Mouse (Mus musculus) liver, embryonic 11.5 days (tissue): ENCODE results near the gene Hoxd3. TPM values are rescaled to one million over a fixed set of nuclear protein-coding genes. Genes with fewer than 3 reads are reported as not detected.
A peak's percentile ranks its signal among the peaks of the same experiment; 100 is the strongest.

ENCODE experiments used
- ATAC-seq: fragments of 200-750 bp; cut with Nextera tagmentation; replicated peaks from 2 replicates; pipeline ENCODE4 v1.8.0; 2017; ENCODE audit warnings: moderate number of reproducible peaks, mild to moderate bottlenecking, moderate TSS enrichment, moderate library complexity; ENCODE audit not compliant: low FRiP score
- DNase-seq: peaks from one replicate; pipeline ENCODE4 v3.0.0-alpha.2; 2017; ENCODE audit warnings: low spot score
- H3K27ac ChIP-seq: fragments of 300-500 bp; sonication (generic); 2 replicates; pipeline ENCODE4 v1.5.1; 2014; ENCODE audit warnings: mild to moderate bottlenecking, low read depth, low read length, control low read depth
- H3K27me3 ChIP-seq: fragments of 300-500 bp; sonication (generic); replicated peaks from 2 replicates; pipeline ENCODE4 v1.6.1; 2014; ENCODE audit warnings: low read length, mixed read lengths; ENCODE audit not compliant: control insufficient read depth, insufficient read depth
- H3K36me3 ChIP-seq: fragments of 300-500 bp; sonication (generic); 2 replicates; pipeline ENCODE4 v1.6.1; 2014; ENCODE audit warnings: mild to moderate bottlenecking, low read length, moderate library complexity, mixed read lengths; ENCODE audit not compliant: control insufficient read depth, insufficient read depth
- H3K4me1 ChIP-seq: fragments of 300-500 bp; sonication (generic); replicated peaks from 2 replicates; pipeline ENCODE4 v1.6.1; 2014; ENCODE audit warnings: low read length, mixed read lengths; ENCODE audit not compliant: control insufficient read depth, insufficient read depth
- H3K4me2 ChIP-seq: fragments of 300-500 bp; sonication (generic); 2 replicates; pipeline ENCODE4 v1.6.1; 2014; ENCODE audit warnings: mild to moderate bottlenecking, control low read depth, moderate library complexity
- H3K4me3 ChIP-seq: fragments of 300-500 bp; sonication (generic); 2 replicates; pipeline ENCODE4 v1.5.1; 2014; ENCODE audit warnings: low read depth, low read length, control low read depth
- H3K9ac ChIP-seq: fragments of 300-500 bp; sonication (generic); 2 replicates; pipeline ENCODE4 v1.6.1; 2014; ENCODE audit warnings: low read depth, low read length, control low read depth
- H3K9me3 ChIP-seq: fragments of 300-500 bp; sonication (generic); 2 replicates; pipeline ENCODE4 v1.6.1; 2016; ENCODE audit warnings: low read length, inconsistent platforms, mixed read lengths; ENCODE audit not compliant: control insufficient read depth
- WGBS: fragments of 180-500 bp; shearing (Covaris S2); extraction: QIAGEN DNeasy Blood & Tissue Kit; methylation state at CpG from one replicate; pipeline ENCODE4 v1.1.7; 2014; 5-methylcytosine and 5-hydroxymethylcytosine counted together
- polyA plus RNA-seq: library from polyadenylated mRNA; unstranded; fragments of >200 nt; fragmentation: Nextera tagmentation; extraction: Ambion mirVana; gene quantifications from 2 replicates; pipeline ENCODE4 v1.2.1, GENCODE M21; 2014

The Hoxd3 gene
- polyA plus RNA-seq, 1 experiment from 2014 or later, result 0.47 TPM

- ATAC-seq (no peak), DNase-seq (peak; percentile 33)
- no peaks in the 10 kb centered on the region for H3K36me3 ChIP-seq
- H3K27me3 ChIP-seq, result peaks cover 98% of the 10 kb centered on the region
- H3K4me2 ChIP-seq, result no peak overlapping the region
- no peak overlapping the region for H3K4me3 ChIP-seq
- no peak overlapping the region for H3K27ac ChIP-seq
- no peaks in the 10 kb centered on the region for H3K9me3 ChIP-seq
- H3K4me1 ChIP-seq, result peaks cover 4% of the 10 kb centered on the region; the same call in 1 of the 2 replicates
- no peak overlapping the region for H3K9ac ChIP-seq
- WGBS, result 11% methylated on average over 6 of the region's 6 CpGs
These were observed 34.0 kb downstream of the Hoxd3 start for GRCm38 (mm10) chr2:74745540-74746297.

DNA sequence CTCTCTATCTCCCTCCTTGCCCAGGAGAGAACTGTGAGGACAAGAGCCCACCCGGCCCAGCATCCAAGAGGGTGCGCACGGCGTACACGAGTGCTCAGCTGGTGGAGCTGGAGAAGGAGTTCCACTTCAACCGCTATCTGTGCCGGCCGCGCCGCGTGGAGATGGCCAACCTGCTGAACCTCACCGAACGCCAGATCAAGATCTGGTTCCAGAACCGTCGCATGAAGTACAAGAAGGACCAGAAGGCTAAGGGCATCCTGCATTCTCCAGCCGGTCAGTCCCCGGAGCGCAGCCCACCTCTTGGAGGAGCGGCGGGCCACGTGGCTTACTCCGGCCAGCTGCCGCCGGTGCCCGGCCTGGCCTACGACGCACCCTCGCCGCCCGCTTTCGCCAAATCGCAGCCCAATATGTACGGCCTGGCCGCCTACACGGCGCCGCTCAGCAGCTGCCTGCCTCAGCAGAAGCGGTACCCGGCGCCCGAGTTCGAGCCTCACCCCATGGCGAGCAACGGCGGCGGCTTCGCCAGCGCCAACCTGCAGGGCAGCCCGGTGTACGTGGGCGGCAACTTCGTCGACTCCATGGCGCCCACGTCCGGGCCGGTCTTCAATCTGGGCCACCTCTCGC is 34.7 kb downstream of the Hoxd3 start:
- Histone ChIP-seq H3K4me1 (0 out of 2 replicates have a peak, but pooled peaks cover 4% of the 10 kb centered on the region), H3K4me3 (no peak overlapping the region; the same call in 1 of the 2 replicates), H3K36me3 (no peaks in the 10 kb centered on the region), H3K9me3 (no peaks in the 10 kb centered on the region), H3K4me2 (peak overlapping the region; percentile 12; the same call in 1 of the 2 replicates), H3K9ac (no peak overlapping the region), H3K27me3 (peaks cover 98% of the 10 kb centered on the region), H3K27ac (no peak overlapping the region)
- ATAC-seq, result no peak; the same call in 1 of the 2 replicates
- 4% methylated on average over 58 of the region's 58 CpGs for WGBS
- peak; percentile 38 for DNase-seq

- no peak overlapping the region for H3K9ac ChIP-seq
- no peak overlapping the region; the same call in 1 of the 2 replicates for H3K4me3 ChIP-seq
- WGBS, result 6% methylated on average over 24 of the region's 24 CpGs
- no peaks in the 10 kb centered on the region for H3K9me3 ChIP-seq
- 0 out of 2 replicates have a peak, but pooled peaks cover 4% of the 10 kb centered on the region for H3K4me1 ChIP-seq
- ATAC-seq (no peak), DNase-seq (peak; percentile 36)
- no peak overlapping the region for H3K27ac ChIP-seq
- peaks cover 98% of the 10 kb centered on the region for H3K27me3 ChIP-seq
- 0 out of 2 replicates have a peak overlapping the region, but pooled peaks have one; percentile 12 for H3K4me2 ChIP-seq
- H3K36me3 ChIP-seq, result no peaks in the 10 kb centered on the region
These were observed 35.3 kb downstream of the Hoxd3 start for GRCm38 (mm10) chr2:74747006-74747405.

GRCm38 (mm10) chr2:74747661-74748141 is 36.0 kb downstream of the Hoxd3 start:
- H3K27ac ChIP-seq, result no peak overlapping the region

GRCm38 (mm10) chr2:74748436-74748995 is 36.8 kb downstream of the Hoxd3 start:
- Histone ChIP-seq H3K9me3 (no peaks in the 10 kb centered on the region), H3K27ac (no peak overlapping the region), H3K9ac (no peak overlapping the region), H3K4me3 (no peak overlapping the region), H3K4me1 (peaks cover 4% of the 10 kb centered on the region; the same call in 1 of the 2 replicates), H3K4me2 (no peak overlapping the region), H3K27me3 (peaks cover 100% of the 10 kb centered on the region), H3K36me3 (no peaks in the 10 kb centered on the region)
- no peak for DNase-seq
- no peak for ATAC-seq
- WGBS, result 13% methylated on average over 9 of the region's 9 CpGs

More at GRCm38 (mm10) chr2:74747661-74748141, 36.0 kb downstream of the Hoxd3 start:
- no peaks in the 10 kb centered on the region for H3K36me3 ChIP-seq
- no peak overlapping the region for H3K4me3 ChIP-seq
- H3K4me1 ChIP-seq, result peaks cover 4% of the 10 kb centered on the region; the same call in 1 of the 2 replicates
- no peak overlapping the region for H3K4me2 ChIP-seq
- H3K9ac ChIP-seq, result no peak overlapping the region
- no peaks in the 10 kb centered on the region for H3K9me3 ChIP-seq
- DNase-seq (peak; percentile 34), ATAC-seq (no peak)
- 16% methylated on average over 11 of the region's 11 CpGs for WGBS
- H3K27me3 ChIP-seq, result peaks cover 98% of the 10 kb centered on the region

GRCm38 (mm10) chr2:74749337-74750121 is 37.8 kb downstream of the Hoxd3 start:
- H3K4me1 ChIP-seq, result peaks cover 4% of the 10 kb centered on the region; the same call in 1 of the 2 replicates
- H3K27ac ChIP-seq, result no peak overlapping the region
- peak overlapping the region; percentile 60 for H3K4me2 ChIP-seq
- H3K9me3 ChIP-seq, result no peaks in the 10 kb centered on the region
- no peak overlapping the region for H3K9ac ChIP-seq
- WGBS, result 2% methylated on average over 47 of the region's 47 CpGs
- no peak for ATAC-seq
- no peaks in the 10 kb centered on the region for H3K36me3 ChIP-seq
- peak overlapping the region; percentile 30 for H3K4me3 ChIP-seq
- peaks cover 100% of the 10 kb centered on the region for H3K27me3 ChIP-seq
- DNase-seq, result peak; percentile 49

DNA sequence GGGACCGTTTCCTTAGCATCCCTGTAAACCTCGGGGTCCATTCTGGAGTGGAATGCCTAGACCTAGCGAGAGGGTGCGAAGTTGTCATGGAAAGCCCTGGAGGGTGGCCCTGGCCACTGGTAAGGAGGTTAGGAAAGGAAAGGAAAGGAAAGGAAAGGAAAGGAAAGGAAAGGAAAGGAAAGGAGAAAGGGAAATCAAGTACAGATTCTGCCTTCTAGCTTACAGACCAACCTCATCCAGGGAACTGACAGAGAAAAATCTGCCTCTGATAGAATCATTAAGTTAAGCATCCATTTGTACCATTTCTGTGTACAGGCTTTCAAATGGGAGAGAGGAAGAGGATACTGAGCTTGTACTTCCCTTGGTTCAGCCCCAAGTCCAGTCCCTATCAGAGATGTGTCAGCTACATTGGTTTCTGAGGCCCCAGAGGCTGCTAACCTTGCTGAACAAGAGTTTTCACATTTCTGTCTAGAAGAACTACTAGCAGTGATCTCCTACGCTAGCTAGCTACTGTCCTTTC is 39.1 kb downstream of the Hoxd3 start:
- no peak overlapping the region for H3K9ac ChIP-seq
- H3K4me1 ChIP-seq, result peaks cover 4% of the 10 kb centered on the region; the same call in 1 of the 2 replicates
- H3K27me3 ChIP-seq, result peaks cover 97% of the 10 kb centered on the region
- no peaks in the 10 kb centered on the region for H3K36me3 ChIP-seq
- no peak for ATAC-seq
- no peak overlapping the region for H3K4me3 ChIP-seq
- no peak overlapping the region for H3K27ac ChIP-seq
- no peak for DNase-seq
- 36% methylated on average over 5 of the region's 5 CpGs for WGBS
- no peak overlapping the region for H3K4me2 ChIP-seq
- no peaks in the 10 kb centered on the region for H3K9me3 ChIP-seq

- Histone ChIP-seq H3K27me3 (peaks cover 86% of the 10 kb centered on the region), H3K4me3 (no peak overlapping the region), H3K4me1 (peaks cover 4% of the 10 kb centered on the region; the same call in 1 of the 2 replicates), H3K9ac (no peak overlapping the region), H3K4me2 (no peak overlapping the region), H3K36me3 (no peaks in the 10 kb centered on the region), H3K9me3 (no peaks in the 10 kb centered on the region), H3K27ac (no peak overlapping the region)
- 61% methylated on average over 1 of the region's 1 CpGs for WGBS
- no peak for ATAC-seq
- DNase-seq, result no peak
These were observed 40.1 kb downstream of the Hoxd3 start for GRCm38 (mm10) chr2:74751861-74752260.
